Mouse (Mus musculus) lung, postnatal 0 days (tissue): ENCODE results near the gene Plekhm2.

Source experiments
- CTCF ChIP-seq: IDR thresholded peaks from 2 replicates; pipeline ENCODE4 v1.5.1; 2016; ENCODE audit warnings: antibody characterized with exemption, mild to moderate bottlenecking
- EP300 ChIP-seq: IDR thresholded peaks from 2 replicates; pipeline ENCODE4 v1.6.1; 2016; ENCODE audit warnings: antibody characterized with exemption, mild to moderate bottlenecking, control low read depth

GRCm38 (mm10) chr4:141711250-141711649, 46.6 kb upstream of the Plekhm2 start:
- TF ChIP-seq CTCF (no peak), EP300 (no peak)
